Mouse (Mus musculus) B cell, adult 62 days (primary cell): Measurements from ENCODE around the gene Oscar. TPM values are rescaled to one million over a fixed set of nuclear protein-coding genes. Genes with fewer than 3 reads are reported as not detected.

Experiments
- total RNA-seq: library from RNA; stranded (reverse); gene quantifications from 4 replicates; pipeline ENCODE4 v1.2.4, GENCODE M21; 2023

The Oscar gene
- total RNA-seq: not detected in 4 replicates

DNA sequence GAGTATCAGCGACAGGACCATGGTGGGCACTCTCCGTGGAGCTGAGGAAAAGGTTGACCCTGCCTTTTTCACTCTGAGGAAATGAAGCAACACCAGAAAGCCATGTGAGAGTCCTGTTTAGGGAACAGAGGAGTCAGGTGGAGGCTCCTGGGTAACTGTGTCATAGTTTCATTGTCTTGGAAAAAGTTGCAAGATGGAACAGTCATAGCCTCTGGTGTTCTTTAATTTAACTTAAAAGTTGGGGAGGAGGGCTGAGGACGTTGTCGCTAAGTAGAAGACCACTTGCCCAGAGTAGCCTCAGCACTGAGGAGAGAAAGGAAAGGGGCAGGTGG, at the start of gene Oscar:
Gene Oscar (minus strand): TSS at position 101 of the 332 bp plus-strand sequence.

DNA sequence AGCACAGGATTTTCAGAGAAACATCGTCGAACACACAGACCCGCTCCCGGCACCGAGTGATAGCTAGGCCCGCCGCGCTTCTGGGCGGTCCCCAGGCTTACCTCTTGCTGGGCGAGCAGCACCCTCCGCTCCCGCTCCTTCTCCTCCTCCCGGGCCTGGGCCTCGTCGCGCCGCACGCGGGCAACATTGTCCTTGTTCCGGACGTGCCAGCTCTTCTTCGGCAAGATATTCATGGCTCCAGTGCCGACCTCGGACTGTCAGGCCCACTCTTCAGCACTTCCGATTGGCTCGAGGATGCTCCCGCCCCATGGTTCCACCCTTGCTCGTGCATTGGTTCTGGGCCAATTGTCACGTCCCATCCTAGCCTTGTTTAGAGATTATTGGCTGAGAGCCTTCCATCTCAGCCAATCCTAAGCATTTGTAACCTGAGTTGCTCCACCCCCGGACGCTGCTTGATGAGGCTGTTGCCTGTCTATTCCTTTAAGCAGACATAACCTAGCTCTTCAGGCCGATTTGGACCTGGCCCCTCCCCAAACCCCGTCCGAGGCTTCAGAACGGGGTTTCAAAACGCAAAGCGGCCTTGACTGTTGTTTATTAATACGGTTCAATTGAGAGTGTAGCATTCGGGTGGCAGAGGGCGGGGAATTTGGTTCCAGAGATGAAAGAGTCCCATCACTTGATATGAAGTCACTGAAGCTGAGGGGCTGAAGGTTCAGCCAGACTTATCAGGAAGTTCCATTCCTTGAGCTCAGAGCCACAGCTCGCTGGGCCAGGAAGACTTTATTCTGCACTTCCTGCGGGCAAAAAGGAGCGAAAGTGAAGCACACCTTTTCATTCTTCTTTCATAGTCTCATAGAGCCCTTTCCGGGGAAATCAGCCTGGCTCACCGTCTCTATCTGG, 49.5 kb upstream of the Oscar start, which contains the start of gene Leng1:
Gene Leng1 (minus strand): TSS at position 626 of the 900 bp plus-strand sequence.

DNA sequence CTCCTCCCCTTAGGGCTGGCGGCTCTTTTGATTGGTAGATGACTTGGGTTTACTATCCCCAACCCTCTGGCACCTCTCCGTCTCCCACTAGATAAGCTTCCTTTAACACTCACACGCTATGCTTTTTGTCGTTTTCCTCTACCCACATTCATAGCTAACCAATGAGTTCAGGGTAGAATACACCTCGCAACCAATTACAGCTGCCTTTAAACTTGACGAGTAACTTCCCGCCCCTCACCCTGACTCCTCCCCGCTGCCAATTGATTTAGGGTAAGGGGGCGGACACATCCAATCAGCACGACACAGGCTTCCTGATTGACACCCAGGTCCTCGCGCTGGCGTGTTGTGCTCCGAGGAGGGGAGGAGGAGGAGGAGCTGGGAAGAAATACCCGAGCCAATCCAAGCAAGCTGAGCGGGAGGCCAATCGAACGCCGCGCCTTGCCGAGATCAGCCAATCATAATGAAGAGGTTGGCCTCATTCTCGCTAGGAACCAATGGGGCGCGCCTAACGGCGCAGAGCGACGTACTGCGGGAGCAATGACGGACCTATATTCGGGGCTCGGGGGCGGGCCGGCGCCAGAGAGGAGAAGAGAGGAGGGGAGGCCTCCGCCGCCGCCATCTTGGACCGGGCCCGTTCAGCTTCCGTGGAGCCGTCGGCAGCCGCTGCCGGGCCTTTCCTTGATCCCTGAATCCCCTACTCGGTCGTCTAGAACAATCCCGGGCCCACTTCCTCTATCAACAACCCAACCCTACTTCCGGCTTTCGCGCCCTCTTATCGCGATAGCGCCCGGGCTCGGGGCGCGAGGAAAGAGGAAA, 28.9 kb upstream of the Oscar start, which contains the start of gene Cnot3:
Gene Cnot3 (plus strand): TSS at position 597 of the 816 bp plus-strand sequence.

DNA sequence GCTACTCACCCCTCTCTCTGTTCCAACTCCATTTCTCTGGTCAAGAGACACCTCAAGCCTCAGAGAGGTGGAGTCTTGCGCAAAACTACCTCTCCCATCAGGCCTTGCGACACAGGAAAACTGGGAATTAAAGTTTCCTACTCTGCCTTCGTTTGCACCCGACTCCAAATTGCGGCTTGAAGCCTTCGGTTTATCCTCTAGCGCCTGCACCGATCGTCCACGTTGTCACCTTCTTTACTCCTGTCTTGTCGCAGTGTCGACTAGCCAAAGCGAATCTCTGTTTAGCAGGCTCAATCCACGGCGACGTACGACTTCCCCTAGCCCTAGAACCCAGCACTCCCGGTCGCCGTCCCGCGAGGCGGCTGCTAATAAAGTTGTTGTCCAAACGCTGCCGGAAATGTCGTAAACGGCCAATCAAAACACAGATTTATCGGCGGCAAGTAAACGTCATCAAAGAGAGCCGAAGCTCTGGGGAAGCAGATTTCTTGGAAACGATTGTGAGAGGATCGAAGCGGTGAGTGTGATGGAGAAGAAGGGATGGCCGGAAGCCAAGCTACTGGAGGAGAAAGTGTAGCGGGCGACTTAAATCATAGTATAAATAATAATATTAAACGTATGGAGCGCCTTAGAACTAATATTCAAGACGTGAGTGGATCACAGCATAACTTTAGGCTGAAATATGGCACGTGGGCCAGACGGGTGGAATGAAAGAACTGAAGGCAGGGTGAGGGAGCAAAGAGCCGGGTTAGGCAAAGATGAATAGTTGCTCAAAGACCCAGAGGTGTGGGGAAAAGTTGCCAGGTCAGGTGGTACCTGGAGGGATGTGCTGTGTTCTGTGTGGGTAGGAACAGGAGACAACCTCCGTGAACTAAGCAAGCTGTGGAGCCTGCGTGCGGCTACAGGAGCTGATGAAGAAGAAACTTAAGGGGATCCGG, 13.9 kb upstream of the Oscar start, which contains the start of the genes Tfpt and Prpf31:
Gene Tfpt (minus strand): TSS at position 387 of the 935 bp plus-strand sequence.
Gene Prpf31 (plus strand): TSS at position 443 of the 935 bp plus-strand sequence.

DNA sequence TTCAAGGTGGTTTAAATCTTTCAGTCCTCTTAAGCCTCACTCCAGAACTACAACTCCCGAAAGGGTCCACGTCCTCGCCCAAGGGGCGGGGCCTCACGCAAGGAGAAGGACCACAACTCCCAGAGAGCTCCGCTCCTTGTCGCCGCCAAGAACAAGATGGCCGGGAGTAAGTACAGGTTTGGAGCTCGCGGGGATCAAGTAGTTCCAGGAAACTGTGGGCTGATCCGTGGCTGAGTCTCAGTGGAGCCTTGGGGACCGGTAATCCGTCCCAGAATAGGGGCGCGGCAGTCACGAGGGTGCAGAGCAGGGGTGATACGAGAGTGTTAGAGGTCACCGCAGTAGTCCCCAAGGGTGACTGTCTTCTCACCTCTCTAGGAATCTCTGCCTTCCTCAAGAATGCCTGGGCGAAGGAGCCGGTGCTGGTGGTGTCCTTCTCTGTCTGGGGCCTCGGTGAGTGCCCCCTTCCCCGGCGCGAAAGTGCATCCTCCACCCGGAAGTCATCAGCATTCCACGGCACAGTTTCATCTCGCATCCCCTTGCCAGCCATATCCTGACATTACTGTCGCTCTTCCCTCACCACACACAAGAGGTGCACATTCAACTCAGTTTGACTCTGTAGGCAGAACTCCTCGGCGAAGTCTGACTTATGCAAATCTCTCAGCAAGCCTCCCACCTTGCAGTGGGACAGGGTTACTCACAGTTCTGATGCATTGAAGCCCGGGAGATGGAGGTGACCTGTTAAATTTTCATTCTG, 1.5 kb upstream of the Oscar start, which contains the start of gene Ndufa3:
Gene Ndufa3 (plus strand): TSS at position 132 of the 754 bp plus-strand sequence.

Other genes with a start within 250 kb of the Oscar start
- gene Cacng8, start 225.5 kb downstream of the Oscar start, total RNA-seq: not detected in 4 replicates
- not detected in 4 replicates for gene Cacng6, start 192.0 kb downstream of the Oscar start, total RNA-seq
- not detected in 4 replicates for gene Tarm1, start 113.5 kb downstream of the Oscar start, total RNA-seq
- 289 to 309 TPM (median 297 TPM) in 4 replicates for gene Ndufa3, start 1.2 kb upstream of the Oscar start, total RNA-seq
- 15.3 to 24.5 TPM (median 22.4 TPM) in 4 replicates for gene Tfpt, start 13.8 kb upstream of the Oscar start, total RNA-seq
- gene Prpf31, start 13.8 kb upstream of the Oscar start, total RNA-seq: 66.4 to 73.4 TPM (median 68.2 TPM) in 4 replicates
- 110 to 131 TPM (median 116 TPM) in 4 replicates for gene Cnot3, start 29.1 kb upstream of the Oscar start, total RNA-seq
- 9.0 to 9.6 TPM (median 9.2 TPM) in 4 replicates for gene Leng1, start 49.7 kb upstream of the Oscar start, total RNA-seq
- gene Tmc4, start 61.4 kb upstream of the Oscar start, total RNA-seq: 5.6 to 7.9 TPM (median 7.5 TPM) in 4 replicates
- gene Tsen34, start 76.7 kb upstream of the Oscar start, total RNA-seq: 26.1 to 32.4 TPM (median 27.7 TPM) in 4 replicates
- 52.2 to 75.5 TPM (median 60.4 TPM) in 4 replicates for gene Mboat7, start 77.4 kb upstream of the Oscar start, total RNA-seq
- gene Rps9, start 87.8 kb upstream of the Oscar start, total RNA-seq: 2,060 to 2,163 TPM (median 2,115 TPM) in 4 replicates
- 28.8 to 32.5 TPM (median 30.1 TPM) in 4 replicates for gene Pirb, start 104.2 kb upstream of the Oscar start, total RNA-seq
- gene Gm15448, start 209.5 kb upstream of the Oscar start, total RNA-seq: 4.9 to 6.0 TPM (median 5.5 TPM) in 4 replicates
- gene Pira2, start 228.9 kb upstream of the Oscar start, total RNA-seq: 7.0 to 9.8 TPM (median 9.1 TPM) in 4 replicates